Mouse (Mus musculus) embryo, embryonic 11.5 days (tissue): ENCODE results near the gene Mgp.

ENCODE experiments used
- DNase-seq: peaks from one replicate; pipeline ENCODE4 v3.0.0-alpha.2; 2012; ENCODE audit warnings: low read depth, low spot score

Gene Mgp

DNA sequence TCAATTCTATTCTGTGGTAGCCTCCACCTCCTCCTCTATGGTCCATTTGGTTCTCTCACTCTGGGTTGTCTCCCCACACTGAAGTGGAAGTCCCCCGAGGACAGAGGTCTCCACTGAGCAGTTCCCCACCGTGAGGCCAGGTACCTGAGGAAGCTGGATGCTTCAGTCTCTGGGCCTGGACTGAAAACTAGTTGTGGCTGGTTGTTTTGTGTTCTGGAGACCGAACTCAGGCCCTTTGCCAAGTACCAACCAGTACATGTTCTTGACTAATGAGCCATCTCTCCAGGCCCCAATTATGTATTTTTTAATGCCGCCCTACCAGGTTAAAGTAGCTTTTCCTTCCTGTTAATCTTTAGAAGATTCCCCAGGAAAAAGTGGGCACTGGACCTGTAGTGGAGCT, 23.3 kb downstream of the Mgp start:
- DNase-seq, result no peak

DNA sequence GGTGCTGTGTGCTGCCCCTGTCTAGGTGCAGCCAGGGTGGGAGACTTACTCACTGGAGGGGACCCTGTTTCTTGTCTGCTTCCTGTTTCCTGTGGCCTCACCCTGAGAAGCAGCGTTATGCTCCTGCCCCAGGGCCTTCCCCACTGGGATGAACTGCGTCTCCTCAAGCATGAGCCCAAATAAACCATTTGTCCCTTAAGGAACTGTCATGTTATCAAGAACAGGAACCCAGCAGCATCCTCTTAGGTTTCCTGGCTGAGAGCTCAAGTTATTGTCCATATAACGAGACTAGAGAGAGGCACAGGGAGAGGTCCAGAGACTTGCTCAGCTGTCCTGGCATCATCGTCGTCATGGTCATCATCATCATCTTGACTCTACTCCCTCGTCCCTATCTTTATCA, 25.4 kb downstream of the Mgp start:
- DNase-seq, result no peak

DNA sequence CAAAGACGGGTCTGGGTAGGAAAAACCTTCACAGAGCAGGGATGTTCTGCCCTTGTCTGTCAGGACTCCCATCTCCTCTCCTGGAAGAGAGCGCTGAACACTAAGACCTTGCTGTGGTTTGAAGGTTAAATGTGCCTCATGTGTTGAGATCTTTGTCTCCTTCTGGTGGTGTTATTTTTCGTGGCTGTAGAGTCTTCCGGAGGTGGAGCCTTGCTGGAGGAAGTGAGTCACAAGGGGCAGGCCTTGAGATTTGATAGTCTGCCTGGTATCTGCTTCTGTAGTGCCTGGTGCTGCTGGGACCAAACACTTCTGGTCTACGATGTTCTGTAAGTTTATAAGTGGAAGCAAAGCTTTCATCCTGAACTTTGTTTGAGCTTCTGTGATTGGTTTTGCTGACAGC, 26.7 kb downstream of the Mgp start:
- DNase-seq, result no peak

DNA sequence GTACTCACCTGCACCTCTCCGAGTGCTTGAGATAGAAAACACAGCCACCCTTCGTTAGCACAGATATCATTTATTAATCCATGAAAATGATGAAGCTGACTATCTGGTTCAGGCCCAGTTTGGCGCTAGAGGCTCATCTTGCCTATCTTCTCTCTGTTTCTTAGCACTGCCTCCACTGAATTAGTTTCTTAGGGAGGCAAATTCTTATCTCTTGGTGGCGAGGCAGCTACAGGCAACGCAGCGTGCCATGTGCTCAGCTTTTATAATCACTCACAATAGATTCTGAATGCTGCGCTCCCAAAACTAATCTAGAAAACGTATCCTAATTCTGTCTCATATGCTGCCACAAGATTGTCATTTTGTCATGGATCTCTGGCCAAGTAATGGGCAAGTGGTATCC, 27.2 kb downstream of the Mgp start:
- DNase-seq, result no peak

DNA sequence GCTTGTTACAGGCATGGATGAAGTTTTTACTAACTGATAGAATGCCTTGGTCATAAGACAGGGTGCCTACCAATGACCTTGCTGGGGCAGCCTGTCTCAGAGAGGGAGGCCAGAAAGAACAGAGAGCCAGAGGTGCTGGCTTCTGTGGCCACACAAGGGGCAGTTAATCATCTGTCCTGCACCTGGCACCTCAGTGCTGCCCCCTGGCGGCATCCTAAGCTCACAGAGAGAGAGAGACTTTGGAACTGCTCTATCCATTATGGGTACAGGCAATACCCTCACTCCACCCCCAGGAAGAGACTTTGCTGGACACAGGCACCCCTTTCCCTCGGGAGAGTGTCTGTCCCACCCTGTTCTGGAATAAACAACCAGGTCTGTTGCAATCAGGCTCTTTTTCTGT, 27.8 kb downstream of the Mgp start:
- DNase-seq, result no peak

DNA sequence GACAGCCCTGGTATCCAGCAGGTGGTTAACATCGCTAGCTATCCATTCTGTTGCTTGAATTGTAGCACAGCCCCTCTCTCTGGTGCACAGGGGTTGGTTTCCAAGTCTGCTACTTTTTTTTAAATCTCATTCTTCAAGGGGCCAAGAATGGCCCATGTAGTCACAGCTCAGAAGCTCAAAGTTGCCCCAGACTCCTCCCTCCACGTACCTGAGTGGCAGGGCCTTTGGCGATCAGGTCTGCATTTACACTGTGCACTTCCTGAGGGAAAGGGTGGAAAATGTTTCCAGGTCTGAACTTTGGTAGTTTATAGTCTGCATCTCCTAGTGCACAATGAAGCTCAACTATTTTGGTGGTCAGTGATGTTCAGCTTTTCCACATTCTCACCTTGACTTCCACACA, 28.4 kb downstream of the Mgp start:
- no peak for DNase-seq

DNA sequence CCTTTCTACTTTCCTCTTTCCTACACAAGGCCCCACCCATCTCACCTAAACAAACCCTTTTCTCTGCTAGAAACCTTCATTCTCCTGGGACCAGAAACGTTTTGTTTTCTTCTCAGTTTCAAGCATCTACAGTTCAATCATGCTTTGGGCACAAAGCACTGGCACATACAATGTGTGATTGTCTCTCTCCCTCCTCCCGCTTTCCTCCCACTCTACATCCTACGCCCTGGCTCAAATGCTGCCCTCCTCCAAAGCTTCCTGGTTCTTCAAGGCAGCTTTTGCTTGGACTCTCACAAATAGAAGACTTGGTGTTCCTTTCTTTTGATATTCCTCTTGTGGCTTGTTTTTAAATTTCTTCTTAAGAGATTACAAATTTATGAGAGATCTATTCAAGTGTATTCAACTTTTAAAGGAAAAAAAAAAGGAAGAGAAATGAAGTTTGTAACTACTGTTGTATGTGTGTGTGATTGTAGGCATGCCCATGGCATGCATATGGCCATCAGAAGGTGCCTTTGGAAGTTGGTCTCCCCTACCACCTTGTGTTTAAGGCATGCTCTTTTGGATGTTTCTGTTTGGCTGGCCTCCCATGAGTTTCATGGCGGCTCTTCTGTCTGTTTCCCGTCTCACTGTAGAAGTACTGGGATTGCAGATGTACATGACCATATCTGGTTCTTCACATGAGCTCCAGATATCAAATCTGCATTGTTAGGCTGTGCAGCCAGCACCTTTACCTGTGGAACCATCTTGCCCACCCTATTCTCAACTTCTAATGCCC, 29.7 kb downstream of the Mgp start:
- DNase-seq, result no peak

DNA sequence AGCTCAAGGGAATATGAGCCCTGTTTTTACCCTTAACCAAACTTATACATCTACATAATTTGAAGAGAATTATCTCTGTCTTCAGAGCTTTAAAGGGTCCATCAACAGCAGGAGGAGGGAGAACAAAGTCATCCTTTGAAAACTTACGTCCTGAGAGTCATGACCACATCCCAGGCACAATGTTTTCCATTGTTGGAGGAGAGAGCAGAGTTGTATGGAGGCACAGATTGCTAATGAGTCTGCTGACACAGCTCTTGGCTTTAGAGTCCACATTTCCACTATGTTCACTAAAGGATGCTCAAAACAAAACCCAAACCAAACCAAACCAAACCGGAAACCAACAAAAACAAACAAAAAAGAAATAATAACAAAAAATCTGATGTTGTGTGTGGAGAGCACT, 30.7 kb downstream of the Mgp start:
- DNase-seq, result no peak

DNA sequence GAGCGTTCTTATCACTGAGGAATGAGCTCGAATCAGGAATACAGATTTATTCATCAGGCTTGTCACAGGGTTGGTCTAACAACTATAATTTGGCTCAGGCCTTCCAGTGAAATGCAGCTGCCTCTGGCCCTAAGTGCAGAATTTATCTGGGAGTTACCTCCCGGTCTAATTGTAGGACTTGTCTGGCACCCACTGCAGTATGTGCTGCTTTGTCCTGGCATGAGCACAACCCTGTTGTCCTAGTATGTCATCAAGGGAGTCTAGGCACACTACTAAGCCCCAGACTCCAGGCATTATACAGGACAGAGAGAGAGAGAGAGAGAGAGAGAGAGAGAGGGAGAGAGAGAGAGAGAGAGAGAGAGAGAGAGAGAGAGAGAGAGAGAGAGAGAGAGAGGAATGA, 38.3 kb downstream of the Mgp start:
- DNase-seq, result no peak

DNA sequence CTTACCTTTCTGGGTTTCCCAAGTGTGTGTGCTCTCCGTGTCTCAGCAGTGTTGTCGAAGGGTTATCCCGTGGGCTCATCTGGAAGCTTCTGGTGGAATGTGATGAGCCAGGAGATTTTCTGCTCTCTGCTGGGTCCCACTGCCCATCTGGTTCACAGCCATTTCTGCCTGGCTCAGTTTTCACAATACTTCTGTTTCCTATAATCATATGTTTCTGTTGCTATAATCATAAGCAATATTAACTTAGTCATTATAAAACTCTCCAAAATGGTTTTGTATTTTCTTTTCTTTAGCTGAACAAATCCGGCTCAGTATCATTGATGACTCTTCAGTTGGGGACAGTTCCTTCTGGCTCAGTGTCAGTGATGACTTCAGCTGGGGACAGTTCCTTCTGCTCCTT, 40.3 kb downstream of the Mgp start, which contains the start of gene Smco3:
Gene Smco3 (minus strand): TSS at position 101 of the 400 bp plus-strand sequence.
- DNase-seq, result no peak

DNA sequence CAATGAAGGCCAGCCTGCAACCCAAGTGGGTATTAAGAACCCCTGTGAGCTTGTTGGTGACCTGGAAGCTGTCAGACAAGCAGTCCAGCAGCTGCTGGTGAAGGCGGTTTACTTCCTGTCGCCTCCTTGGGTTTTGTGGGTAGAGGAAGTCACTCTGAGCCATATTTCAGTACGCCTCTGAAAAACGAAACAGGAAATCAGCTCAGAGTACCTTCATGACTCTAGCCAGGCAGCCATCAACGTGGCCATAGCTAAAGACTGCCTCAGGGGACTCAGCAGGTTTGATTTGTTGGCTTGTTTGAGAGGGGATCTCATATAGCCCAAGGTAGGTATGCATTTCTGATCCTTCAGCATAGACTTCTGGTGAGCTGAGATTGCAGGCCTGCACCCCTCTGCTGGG, 43.9 kb downstream of the Mgp start:
- no peak for DNase-seq

DNA sequence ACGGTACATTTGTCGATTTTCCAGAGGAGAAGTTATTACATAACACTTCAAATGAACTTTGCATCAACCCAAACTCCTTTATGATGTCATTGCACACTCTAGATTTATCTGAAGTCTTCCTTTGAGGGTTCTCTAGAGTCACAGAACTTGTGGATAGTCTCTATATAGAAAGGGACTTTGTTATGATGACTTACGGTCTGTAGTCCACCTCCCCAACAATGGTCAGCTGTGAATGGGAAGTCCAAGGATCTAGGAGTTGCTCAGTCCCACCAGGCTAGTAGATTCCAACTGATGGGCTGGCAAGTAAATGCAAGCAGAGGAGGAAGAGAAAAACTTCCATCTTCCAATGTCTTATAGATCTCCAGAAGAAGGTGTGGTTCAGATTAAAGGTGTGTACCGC, 46.9 kb downstream of the Mgp start:
- DNase-seq, result no peak

DNA sequence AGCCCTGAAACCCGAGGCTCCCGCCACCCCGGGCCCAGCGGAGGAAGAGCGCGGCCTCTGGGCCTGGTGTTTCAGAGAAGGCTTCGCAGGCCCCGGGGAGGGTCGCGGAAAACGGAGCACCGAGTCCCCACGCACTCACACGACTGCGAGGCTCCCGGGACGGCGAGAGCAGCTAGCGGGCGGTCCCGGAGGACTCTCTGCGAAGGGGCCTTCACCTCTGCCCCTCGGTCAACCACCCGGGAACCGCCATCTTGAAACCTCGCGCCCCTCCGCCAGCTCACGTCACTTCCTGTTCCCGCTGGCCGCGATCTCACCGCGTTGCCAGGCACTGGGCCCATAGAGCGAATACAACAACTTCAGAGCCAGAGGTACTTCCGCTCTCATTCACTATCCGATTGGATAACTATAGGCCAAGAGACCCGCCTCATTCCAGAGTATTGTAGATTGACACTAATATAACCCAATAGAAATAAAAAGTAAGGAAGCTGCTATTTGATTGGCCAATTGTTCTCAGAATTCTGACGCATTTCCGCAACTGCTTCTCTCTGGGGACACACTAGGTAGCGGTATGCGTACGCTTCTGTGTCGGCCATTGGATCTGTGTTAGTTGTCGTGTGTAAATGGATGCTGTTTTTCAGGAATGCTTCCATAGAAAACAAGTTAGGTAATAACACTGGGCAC, 47.6 kb downstream of the Mgp start, which contains the start of gene Wbp11:
Gene Wbp11 (minus strand): TSS at position 353 of the 681 bp plus-strand sequence.
- DNase-seq, result peak; percentile 91

DNA sequence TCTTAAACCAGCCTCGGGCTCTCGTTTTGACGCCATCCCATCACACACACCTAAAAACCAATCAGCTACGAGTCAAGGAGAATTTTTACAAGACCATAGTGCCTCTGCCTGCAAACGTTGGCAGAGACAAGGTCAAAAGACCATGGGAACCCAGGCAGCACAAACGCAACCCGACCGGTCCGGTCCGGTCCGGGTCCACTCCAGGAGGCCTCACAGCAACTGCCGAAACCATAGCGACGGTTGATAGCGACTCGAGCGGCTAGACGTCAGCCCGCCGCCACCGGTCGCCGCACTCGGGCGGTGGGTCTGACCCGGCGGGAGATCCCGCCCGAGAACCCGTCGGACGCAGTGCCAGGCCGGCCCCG, 48.1 kb downstream of the Mgp start, which contains the start of gene BC049715:
Gene BC049715 (plus strand): TSS at position 111 of the 365 bp plus-strand sequence.
- DNase-seq, result no peak

DNA sequence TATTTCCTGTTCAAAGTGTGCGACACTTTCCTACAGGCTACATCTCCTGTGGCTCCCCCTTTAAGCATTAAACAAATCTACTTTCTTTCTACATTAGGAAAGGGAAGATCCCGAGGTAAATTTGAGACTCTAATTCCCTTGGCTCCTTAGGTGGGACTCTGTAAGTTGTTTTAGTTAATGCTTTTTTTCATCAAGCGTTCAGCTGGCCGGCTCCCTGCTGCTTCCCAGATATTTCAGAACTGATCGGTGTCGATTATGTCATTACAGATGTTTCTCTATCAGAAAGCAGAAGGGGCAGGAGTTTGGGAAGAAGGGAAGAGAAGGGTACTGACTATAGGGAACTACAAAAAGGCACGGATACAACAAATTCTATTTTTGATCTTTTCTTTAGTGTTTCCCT, 48.5 kb downstream of the Mgp start:
- no peak for DNase-seq

DNA sequence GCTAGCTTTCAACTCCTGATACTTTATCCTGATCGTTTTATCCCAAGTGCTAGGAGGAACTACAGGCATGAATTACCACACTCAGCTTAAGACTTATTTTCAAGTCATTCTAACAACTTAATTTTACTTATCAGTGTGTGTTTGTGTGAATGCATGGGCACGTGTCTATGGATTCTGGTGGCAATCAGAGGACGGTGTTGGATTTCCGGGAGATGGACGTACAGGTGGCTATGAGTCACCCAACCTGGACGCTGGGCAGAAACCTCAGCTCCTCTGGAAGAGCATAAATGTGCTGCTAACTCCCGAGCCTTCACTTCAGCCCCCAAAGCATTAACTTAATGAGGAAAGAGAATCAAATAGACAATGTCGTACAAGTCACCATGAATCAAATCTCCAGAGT, 50.6 kb downstream of the Mgp start:
- no peak for DNase-seq
